Mouse (Mus musculus) neural tube, embryonic 10.5 days (tissue): ENCODE results near the gene Mapk11.

Experiments
- DNase-seq: peaks from one replicate; pipeline ENCODE4 v3.0.0-alpha.2; 2017; ENCODE audit warnings: low spot score; ENCODE audit errors: extremely low spot score

Gene Mapk11

DNA sequence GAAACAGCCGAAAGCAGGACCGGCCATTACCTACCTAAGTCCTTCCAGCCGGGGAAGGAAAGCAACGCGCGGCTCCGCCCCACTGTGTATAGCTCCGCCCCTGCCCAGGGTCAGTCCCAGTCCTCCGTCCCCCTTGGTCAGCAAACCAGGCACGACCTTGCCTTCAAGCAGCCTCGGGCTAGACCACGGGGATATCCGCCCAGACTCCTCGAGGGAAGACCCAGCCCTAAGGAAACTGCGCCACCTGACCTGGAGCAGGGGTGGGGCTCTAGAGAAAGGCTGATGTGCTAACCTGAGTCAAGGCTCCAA, 24.4 kb upstream of the Mapk11 start:
- DNase-seq, result peak; percentile 58

DNA sequence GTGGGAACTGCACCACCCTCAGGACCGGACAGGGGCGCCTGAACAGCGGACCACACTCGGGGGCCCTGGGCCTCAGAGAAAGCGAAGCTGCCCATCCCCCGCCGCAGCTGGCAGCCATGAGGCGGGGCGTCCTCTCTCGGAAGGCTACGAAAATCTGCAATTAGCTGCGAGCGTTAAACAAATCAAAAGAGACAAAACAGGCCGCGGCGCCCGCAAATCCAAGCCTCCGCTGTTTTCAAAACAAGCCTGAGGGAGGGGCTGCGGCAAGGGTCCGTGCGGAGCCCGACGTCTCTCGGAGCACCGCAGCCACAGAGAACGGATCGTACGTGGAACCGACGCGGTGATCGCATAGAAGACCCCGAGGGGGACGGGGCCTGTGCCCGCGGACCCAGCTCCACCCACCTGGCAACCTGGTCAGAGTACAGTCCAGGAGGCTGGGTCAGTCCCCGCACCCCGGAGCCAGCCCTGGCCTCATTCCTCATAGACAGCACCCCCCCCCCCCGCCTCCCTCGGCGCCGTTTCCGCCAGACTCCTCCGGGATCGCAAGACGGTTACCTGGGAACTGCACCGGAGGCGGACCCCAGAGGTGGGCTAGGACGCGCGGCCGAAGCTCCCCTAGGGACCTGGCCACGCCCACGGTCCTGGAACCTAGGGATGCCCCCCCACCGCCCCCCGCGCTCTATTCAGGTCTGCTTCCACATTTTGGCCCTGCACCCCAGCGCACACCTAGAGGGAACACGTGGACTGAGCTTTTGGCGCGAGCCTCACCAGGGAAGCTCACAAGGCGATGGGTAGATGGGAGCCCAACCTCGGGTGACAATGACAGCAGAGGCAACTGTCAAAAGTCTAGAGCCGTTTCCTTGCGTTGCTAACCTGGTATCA, 23.8 kb upstream of the Mapk11 start:
- DNase-seq, result peak; percentile 48

DNA sequence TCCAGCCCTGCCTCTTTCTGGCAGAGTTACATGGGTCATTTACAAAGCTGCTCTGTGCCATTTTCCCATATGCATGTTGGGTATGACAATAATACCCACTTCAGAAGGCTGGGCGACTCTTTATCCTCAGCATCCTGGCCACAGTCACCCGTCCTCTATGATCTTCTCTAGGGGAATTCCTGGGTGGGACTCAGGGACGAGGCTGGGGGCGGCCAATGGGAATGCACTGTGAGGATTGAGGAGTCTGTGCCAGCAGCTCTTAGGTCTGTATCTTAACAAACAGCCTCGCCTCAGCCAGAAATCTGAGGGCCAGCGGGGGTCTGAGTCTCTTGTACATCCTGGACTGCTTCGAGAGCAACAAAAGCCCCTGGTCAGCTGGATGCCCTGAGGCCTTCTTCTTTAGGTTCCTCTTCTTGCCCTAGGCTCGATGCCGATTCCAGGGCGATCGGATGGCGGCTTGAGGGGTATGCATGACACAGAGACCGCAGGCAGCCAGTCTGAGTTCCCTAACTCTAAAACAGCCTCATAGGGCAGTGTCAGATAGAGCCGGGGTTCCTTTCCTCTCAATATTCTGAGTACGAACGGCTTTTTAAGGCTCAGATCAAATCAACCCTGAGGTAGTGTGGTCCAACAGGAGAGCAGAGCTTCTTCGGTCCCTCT, 23.0 kb upstream of the Mapk11 start:
- no peak for DNase-seq

DNA sequence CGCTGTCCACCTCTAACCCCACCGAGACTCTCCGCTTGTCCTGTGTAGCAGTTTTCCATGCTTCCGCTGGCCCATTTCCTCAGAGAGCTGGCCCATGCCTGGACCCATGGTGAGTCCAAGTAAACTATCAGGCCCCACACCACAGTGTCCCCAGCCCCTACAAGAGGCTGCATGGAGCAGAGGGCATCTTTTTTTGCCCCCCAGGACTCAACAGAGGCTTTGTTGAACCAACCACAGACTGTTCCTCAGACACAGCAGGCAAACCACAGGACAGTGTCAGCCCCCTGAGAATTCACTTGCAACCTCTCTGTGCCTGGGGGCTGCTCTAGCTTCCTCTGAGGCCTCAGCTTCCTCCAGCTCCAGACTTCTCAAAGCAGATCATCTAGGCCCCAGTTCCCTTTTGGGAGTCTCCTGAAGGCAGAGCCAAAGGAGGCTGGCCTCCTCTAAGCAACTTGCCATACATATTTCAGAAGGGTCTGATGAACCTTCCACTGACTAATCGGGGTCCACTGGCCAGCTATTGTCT, 22.2 kb upstream of the Mapk11 start:
- no peak for DNase-seq

DNA sequence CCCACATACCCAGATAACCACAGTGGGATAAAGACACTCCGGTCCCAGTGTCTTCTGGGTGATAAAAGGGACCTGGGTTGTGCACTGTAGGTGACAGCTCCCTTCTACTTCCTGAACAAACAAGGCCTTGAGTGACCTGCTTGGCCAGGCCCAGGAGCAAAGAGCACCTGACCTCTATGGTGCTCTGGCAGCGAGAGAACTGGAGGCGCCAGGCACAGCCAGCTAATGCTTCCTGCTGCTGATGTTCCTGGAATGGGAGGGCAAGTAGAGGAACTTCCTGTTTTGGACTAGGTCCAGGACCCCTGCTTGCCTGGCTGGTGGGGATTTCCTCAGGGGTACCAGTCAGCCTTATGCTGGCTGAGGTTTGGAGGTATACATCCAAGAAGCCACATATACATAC, 20.7 kb upstream of the Mapk11 start:
- no peak for DNase-seq

DNA sequence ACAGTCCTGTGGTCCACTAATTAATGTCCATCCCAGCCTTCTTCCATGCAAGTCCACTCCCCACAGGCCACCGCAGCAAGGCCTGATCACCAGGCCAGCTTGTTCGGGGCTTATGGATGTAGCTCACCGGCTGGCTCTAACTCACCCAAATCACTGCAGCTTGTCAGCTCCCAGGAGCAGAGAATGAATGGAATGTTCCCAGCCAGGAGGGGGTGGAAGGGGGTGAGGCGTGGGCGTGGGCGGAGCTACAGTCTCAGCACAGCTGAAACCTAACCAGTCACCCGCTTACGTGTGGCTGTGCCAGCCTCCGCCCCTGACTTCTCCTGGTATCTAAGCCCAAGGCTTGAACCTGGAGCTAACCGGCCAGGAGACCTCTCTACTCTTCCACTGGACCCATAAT, 20.0 kb upstream of the Mapk11 start:
- DNase-seq, result peak; percentile 77

DNA sequence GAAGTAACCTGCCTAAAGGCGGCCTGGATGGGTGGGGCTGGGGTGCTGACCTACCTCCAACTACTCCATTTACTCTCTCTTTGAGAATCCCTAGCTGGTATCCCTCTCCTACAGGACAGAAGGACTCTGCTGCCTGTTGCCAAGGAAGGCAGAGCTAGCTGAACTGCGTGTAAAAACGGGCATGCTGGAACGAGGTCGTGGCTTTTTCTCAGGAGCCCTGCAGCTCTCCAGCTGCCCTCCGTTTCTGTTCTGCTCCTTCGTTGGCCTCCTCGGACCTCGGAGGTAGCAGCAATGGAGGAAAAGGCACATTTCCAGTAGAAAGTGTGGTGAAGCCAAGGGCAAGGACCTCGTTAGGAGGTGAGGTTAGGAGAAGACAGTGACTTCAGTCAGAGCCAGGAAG, 19.5 kb upstream of the Mapk11 start:
- DNase-seq, result no peak

DNA sequence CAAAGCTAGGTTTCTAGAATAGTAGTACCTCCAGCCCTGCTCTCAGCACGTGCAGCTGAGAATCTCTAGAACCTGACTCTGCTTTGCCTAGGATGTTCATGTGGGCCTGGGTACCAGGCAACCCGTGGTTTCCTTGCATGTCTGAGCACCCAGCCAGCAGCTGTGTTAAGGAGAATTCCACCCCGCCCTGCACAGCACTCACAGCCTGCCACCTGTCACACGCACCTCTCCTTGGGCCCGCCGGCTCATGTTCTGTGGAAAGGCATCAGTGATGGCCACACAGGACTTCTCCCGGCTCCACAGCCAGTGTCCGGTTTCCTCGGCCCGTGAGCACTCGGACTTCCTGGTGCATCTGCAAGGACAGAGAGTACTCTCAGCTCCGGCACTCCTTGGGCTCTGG, 16.1 kb upstream of the Mapk11 start:
- no peak for DNase-seq

DNA sequence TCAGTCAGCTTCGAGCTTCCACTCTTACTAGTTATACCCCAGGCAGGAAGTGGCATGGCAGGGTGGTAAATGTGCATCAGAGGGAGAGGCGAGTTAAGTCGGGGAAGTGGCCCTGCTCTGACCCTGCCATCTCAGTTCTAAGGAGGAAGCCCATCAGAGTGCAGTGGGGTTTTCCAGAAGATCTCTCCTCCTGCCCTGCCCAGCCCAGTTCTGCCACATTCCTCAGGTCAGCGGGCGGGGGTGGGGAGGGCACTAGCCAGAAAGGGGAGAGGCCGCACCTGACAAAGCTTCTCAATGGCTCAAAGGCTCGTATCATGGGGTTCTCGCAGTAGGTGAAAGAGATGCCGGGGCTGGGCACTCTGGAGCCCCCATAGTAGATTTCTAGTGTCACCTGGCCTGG, 12.0 kb upstream of the Mapk11 start:
- DNase-seq, result no peak

DNA sequence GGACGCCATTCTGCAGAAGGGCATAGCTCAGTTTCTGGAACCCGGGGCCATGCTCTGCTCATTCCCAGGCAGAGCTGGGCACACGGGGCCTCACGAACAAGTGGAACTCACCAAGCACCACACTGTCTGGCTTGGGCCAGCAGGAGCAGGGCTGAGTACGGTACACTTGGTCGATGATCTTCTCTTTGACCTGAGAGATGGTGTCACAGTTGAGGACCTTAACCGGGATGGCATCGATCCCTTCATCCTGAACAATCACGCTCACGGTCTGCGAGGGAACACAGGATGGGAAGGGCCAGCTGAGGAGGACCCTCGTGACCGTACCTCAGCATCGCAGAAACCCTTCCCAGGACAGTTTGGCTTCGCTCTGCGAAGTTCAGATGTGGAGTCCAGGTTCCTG, 9.1 kb upstream of the Mapk11 start:
- no peak for DNase-seq

DNA sequence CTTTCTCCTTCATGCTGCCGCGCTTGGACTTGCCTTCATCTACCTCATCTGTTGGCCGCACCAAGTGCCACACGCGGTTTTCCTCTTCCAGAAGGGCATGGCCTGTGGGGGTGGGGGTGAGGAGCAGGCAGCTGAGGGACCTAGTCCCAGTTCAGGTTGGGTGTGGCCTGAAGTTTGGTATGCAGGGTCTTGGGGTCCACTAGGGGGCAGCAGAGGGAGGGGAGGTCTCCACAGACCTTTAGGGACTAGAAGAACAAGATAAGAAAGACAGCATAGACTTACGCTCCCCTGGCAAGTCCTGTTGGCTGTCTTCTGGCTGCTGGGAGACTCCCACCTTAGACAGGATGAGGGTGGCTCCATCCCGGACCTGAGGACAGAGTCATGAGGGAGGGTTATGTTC, 8.5 kb upstream of the Mapk11 start:
- DNase-seq, result peak; percentile 68

DNA sequence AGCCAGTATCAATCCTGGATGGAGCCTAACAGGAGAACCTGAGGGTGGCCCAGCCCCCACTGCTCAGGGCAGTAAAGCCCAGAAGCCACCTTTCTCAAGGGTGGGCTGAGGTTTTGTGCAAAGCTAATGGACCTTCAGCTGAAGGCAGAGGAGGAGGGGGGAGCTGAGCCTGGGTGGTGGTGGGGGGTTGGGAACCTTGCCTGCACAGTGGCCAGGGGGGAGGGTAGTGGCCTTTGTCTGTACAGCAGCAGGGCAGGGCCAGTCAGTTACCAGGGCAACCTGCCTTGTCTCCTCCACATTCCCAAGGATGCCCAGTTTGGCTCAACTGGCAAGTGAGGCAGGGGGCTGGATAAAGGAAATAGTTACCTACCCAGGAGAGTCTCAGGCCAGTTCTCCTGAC, 2.9 kb upstream of the Mapk11 start:
- DNase-seq, result no peak

DNA sequence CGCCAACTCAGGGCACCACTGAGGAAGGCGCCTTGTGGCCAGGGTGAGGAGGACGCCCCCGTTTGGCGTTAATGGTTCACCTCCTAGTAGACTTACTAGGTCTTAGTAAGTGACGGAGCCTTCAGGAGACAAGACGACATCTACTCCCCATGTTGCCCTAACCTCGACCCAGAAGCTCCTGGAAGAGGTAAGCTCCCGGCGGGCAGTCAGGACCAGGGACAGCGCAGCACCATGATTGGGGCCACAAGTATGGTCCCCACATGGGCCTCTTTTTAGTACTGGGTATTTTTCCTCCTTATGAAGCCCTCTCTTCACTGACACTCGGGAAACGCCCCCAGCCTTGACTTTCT, 588 bp upstream of the Mapk11 start:
- peak; percentile 64 for DNase-seq

DNA sequence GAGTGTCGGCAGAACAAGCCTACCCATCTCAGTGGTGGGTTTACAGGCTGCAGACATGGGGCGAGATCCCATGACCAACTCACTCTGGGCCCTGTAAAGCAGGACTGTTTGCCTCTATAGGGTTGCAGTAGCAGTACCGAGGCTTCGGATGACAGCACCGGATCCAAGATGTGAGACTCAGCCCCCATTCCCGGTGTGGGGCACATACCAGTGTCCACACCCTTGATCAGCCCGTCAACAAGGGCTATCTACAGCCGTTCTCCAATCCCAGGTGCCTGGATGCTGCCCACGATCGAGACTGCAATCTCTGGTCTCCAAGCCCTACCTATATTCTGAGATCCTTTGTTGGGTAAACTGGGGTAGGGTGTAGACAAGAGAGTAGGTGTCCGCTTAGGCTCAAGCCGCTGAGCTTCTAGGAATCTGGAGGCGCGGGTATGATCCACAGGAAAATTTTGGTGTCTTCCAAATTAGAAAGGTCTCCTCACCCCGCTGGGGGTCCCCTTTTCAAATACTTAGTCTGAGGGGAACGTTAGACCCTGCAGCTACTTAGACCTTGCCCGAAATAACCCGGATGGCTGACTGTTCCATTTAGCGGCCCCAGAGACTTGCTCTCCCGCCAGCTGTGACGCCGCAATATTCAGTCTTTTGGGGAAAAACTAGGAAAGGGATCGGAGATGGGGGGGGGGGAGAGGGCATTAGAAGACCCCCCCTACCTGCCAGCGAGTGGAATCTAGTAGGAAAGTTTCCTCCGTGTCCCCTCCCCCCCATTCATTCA, 745 bp downstream of the Mapk11 start:
- DNase-seq, result peak; percentile 57

DNA sequence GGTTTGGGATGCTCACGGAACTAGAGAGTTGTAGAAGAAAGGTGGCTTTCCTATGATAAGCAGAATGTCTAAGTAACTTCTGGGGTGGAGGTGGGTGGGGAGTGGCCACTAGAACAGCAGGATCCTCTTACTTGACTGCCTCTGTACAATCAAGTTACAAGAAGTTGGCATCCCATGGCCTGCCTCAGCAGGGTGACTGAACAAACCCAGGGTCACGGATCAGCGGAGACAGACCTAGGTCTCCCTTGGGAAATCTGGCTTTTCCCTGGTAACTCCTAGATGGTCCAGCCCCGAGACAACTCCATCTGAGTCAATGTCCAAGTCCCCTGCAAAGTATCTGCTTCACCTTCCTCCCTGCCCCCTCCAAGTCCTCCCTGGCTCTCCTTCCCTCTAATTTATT, 1.5 kb downstream of the Mapk11 start:
- DNase-seq, result no peak

DNA sequence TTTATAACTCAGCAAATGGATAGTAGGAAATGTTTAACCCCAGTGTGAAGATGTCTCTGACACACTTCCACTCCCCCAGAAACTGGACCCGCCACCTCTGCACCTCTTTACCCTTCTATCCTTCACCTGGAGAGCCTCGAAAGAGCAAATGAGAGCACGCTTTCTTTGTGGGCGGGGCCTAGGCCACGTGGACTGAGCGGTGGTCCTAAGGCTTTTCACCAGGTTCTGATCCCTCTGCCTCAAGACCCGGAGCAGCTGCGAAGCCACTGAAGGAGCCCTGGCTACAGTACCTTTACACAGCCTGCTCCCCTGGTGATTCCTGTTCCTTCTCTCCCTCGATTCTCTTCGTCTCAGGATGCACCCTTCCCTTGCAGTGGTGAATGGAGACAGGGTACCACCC, 2.0 kb downstream of the Mapk11 start:
- peak; percentile 27 for DNase-seq

DNA sequence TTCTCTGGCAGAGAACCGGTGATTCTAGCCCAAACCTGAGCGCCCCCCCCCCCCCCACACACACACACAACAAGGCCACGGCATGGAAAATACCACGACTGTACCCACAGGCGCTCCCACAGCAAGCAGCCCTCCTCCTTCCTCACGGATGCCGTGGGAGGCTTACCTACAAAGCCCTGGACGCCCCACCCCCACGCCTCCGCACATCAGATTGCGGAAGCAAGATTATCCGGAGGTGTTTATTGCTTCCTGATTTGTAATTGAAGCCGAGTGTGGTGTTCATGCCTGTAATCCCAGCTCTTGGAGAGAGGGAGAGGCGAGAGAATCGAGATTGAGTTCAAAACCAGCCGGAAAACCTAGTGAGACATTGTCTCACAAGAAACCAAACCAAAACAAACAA, 2.4 kb downstream of the Mapk11 start:
- no peak for DNase-seq

DNA sequence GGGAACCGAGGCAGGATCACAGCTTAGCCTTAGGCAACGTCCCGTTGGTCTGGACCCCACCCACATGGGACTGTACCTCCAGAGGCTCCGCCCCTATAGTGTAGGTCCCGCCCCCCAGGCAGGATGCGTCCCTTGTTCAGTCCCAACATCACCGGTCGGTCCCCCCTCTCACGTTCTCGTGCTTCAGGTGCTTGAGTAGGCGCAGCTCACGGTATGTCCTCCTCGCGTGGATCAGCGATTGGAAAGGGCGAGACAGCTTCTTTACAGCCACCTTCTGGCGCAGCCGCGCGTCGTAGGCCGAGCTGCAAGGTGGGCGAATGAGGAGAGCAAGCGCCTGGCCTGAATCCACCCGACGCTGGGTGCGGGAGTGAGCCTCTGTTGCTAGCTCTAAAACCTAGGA, 2.9 kb downstream of the Mapk11 start:
- peak; percentile 40 for DNase-seq

DNA sequence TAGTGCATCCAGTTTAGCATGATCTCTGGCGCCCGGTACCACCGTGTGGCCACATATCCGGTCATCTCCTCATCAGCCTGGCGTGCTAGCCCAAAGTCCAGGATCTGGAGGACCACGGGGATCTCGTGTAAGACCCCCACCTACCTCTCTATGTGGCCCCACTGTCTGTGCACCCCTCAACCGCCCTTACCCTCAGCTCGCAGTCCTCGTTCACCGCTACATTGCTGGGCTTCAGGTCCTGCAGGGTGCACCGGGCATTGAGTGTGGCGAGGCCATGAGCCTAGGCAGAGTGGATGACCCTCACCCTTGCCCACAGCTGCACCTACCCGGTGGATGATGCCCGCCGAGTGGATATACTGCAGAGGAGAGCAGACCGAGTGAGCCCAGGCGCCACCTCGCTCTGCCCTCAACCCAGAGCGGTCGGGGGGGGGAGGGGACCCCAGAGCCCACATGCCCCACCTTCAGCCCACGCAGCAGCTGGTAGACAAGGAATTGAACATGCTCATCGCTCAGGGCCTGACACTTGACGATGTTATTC, 3.5 kb downstream of the Mapk11 start:
- DNase-seq, result no peak

DNA sequence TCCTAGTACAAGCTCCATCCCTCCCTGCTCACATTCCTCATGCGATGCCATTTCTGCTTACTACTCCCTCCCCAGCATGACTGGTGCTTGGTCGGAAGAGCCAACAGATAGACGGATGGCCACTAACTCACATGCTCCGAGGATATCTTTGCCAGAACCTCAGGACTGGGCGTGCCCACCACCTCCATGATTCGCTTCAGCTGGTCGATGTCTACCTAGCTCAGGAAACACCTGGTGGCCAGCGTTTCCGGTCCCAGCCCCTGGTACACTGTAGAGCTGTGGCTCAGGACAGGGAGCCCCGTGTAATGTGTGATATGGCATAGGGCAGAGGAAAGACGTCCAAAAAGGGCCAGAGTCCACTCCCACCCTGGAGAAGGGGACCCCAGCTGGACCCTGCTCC, 4.5 kb downstream of the Mapk11 start:
- DNase-seq, result no peak

DNA sequence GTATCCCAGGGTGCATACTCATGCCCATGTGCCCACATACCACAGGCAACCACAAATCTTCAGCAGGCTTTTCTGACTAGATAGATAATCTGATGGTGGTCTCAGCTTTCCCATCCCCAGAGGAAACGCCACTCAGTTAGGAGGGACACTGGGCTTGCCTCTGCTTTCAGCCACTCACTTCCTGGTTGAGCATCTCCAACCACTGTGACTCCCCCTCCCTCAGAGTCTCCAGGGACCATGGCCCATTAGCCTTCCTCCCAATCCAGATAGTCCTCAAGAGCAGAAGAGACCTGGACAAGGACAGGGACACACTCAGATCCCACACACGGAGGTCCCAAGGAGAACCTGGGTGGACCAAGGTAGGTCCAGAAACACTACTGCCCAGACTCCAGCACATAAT, 6.3 kb downstream of the Mapk11 start:
- DNase-seq, result no peak

DNA sequence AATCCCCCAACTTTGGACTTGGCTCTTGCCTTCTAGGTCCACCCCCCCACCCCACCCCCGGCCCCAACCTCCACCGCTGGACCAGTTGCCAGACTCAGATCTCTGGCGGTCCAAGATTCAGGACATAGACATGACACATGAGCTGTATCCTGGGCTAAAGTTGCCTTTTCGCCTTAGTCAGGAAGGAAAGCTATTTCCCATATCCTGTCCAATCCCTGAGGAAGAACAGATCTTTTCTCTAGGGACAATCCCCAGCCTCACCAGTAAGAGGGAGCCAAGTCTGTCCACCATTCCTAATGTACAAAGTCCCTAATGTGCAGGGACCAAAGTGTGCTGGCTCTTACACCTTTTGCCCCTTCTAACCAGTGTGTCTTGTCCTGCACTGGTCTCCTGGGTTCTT, 7.5 kb downstream of the Mapk11 start:
- no peak for DNase-seq
